Mouse (Mus musculus) midbrain, embryonic 11.5 days (tissue): ENCODE data around the gene Tmem107. TPM values are rescaled to one million over a fixed set of nuclear protein-coding genes. Genes with fewer than 3 reads are reported as not detected.
"Not testable (repeated sequence)": the region's sequence is repeated elsewhere in the genome, so short reads cannot be mapped to it uniquely, and the experiment has no call there.

ENCODE experiments used
- ATAC-seq: fragments of 200-750 bp; cut with Nextera tagmentation; 2 replicates; pipeline ENCODE4 v1.8.0; 2017; ENCODE audit warnings: moderate TSS enrichment, moderate library complexity; ENCODE audit not compliant: low FRiP score
- DNase-seq: peaks from one replicate; pipeline ENCODE4 v3.0.0; 2015; ENCODE audit warnings: low spot score; ENCODE audit errors: missing footprints
- H3K27ac ChIP-seq: fragments of 300-500 bp; sonication (generic); 2 replicates; pipeline ENCODE4 v1.5.1; 2014; ENCODE audit warnings: low read depth, low read length
- H3K27me3 ChIP-seq: fragments of 300-500 bp; sonication (generic); 2 replicates; pipeline ENCODE4 v1.6.1; 2014; ENCODE audit warnings: mild to moderate bottlenecking, low read length, moderate library complexity, mixed read lengths; ENCODE audit not compliant: control insufficient read depth, insufficient read depth
- H3K36me3 ChIP-seq: fragments of 300-500 bp; sonication (generic); 2 replicates; pipeline ENCODE4 v1.6.1; 2014; ENCODE audit warnings: mild to moderate bottlenecking, low read length, moderate library complexity, mixed read lengths; ENCODE audit not compliant: control insufficient read depth, insufficient read depth
- H3K4me1 ChIP-seq: fragments of 300-500 bp; sonication (generic); 2 replicates; pipeline ENCODE4 v1.6.1; 2014; ENCODE audit warnings: low read length; ENCODE audit not compliant: control insufficient read depth, insufficient read depth
- H3K4me2 ChIP-seq: fragments of 300-500 bp; sonication (generic); 2 replicates; pipeline ENCODE4 v1.6.1; 2014; ENCODE audit warnings: mild to moderate bottlenecking, moderate library complexity
- H3K4me3 ChIP-seq: fragments of 300-500 bp; sonication (generic); 2 replicates; pipeline ENCODE4 v1.5.1; 2014; ENCODE audit warnings: low read depth, low read length
- H3K9ac ChIP-seq: fragments of 300-500 bp; sonication (generic); 2 replicates; pipeline ENCODE4 v1.6.1; 2014; ENCODE audit warnings: low read length
- H3K9me3 ChIP-seq: fragments of 300-500 bp; sonication (generic); 2 replicates; pipeline ENCODE4 v1.6.1; 2016; ENCODE audit warnings: low read length; ENCODE audit not compliant: control insufficient read depth
- WGBS: fragments of 180-500 bp; shearing (Covaris S2); extraction: QIAGEN DNeasy Blood & Tissue Kit; methylation state at CpG from one replicate; pipeline ENCODE4 v1.1.7; 2014; 5-methylcytosine and 5-hydroxymethylcytosine counted together
- polyA plus RNA-seq: library from polyadenylated mRNA; unstranded; fragments of >200 nt; fragmentation: Nextera tagmentation; extraction: Ambion mirVana; gene quantifications from 2 replicates; pipeline ENCODE4 v1.2.1, GENCODE M21; 2014

Gene Tmem107
- polyA plus RNA-seq, 1 experiment from 2014 or later: 57.7 TPM

- Histone ChIP-seq H3K36me3 (no peaks in the 10 kb centered on the region; the same call in 1 of the 2 replicates), H3K27me3 (0 out of 2 replicates have a peak, but pooled peaks cover 2% of the 10 kb centered on the region), H3K4me3 (no peak overlapping the region), H3K9me3 (no peaks in the 10 kb centered on the region), H3K9ac (no peak overlapping the region), H3K27ac (no peak overlapping the region), H3K4me2 (no peak overlapping the region), H3K4me1 (peaks cover 40% of the 10 kb centered on the region)
- DNase-seq (no peak), ATAC-seq (no peak)
- 89% methylated on average over 4 of the region's 4 CpGs for WGBS
Measured at GRCm38 (mm10) chr11:69092871-69093270, 22.3 kb downstream of the Tmem107 start.

- H3K4me3 ChIP-seq, H3K27me3 ChIP-seq, H3K4me2 ChIP-seq, ATAC-seq, DNase-seq, H3K9me3 ChIP-seq, H3K36me3 ChIP-seq, H3K9ac ChIP-seq, H3K27ac ChIP-seq: not testable (repeated sequence)
- H3K4me1 ChIP-seq: peaks cover 49% of the 10 kb centered on the region
- 87% methylated on average over 7 of the region's 7 CpGs for WGBS
Measured at GRCm38 (mm10) chr11:69093856-69094255, 23.2 kb downstream of the Tmem107 start.

DNA sequence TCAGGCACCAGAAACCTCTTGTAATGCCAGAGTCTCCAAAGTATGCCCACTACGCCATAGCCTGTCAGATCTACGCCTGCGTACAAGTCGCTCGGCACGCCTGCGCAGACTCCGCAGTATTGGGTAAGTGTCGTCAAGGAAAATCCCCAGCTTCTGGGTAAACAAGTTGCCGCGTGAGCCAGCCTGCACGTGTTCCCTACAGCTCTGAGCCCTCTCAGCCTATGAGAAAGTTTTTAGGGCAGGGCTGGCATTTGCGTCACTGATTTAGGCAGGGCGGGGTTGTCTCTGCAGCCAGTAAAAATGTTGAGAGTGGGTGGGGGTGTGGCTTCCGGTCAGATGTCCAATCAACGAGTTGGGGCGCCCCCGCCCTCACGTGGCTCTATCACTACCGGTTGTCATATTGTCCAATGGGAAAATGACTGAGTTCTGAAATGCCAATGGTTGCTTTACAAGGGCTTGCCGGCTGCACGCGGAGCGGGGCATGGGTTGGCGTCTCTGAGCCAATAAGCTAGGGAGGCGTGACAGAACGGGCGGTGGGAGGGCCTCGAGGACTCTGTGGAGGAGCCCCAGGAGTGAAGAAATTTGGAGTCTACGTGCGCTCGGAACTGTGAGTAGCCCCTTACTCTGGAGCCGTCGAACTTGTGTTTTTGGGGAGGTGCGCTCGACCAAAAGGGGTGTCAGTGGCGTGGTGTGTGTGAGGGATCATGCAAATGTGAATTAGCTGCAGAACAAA, 24.3 kb downstream of the Tmem107 start, which contains the start of gene Per1:
Per1 (plus strand) TSS at position 521 of the 733 bp plus-strand sequence.
- Histone ChIP-seq H3K9me3 (no peaks in the 10 kb centered on the region), H3K27me3 (0 out of 2 replicates have a peak, but pooled peaks cover 2% of the 10 kb centered on the region), H3K4me2 (peak within 1 kb of the TSS; percentile 92), H3K4me3 (peak within 1 kb of the TSS; percentile 43), H3K36me3 (no peaks in the 10 kb centered on the region; the same call in 1 of the 2 replicates), H3K4me1 (peaks cover 48% of the 10 kb centered on the region), H3K27ac (no peak within 1 kb of the TSS), H3K9ac (peak within 1 kb of the TSS; percentile 54)
- ATAC-seq (peak; percentile 93), DNase-seq (peak; percentile 99)
- WGBS: under 1% methylated on average over 37 of the region's 37 CpGs

DNA sequence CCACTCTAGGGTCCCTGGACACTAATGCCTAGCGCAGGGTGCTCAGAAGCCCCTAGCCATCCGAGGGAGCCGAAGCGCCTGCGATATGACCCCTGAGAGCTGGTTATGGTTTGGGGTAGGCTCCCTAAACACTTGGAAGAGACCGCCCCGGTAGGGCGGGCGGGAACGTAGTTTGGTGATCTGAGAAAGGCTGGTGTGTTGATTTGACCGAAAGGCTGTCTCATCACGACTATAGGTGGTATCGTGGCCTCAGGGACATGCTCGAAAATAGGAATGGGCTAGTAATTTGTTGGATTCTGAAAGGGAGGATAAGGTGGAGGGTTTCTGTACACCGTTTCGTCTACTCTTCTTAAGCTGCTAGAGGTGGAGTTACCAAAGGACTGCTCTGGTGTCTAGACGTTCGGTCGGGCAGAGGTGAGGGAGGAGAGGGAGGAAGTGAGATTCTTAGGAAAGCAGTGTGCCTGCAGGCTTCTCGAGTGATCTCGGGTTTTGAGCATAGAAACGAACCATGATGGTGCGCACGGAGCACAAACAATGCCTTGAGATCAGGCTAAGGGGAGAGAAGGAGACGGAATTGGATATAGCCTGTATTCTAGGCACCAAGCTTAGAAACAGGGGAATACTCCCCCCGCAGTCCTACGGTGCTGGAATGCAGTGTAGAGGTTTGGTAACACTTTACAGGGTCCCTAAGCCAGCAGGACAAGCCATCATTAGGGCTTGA, 25.1 kb downstream of the Tmem107 start:
- Histone ChIP-seq H3K9me3 (no peaks in the 10 kb centered on the region), H3K27me3 (0 out of 2 replicates have a peak, but pooled peaks cover 2% of the 10 kb centered on the region), H3K9ac (peak overlapping the region; percentile 54), H3K4me1 (peaks cover 50% of the 10 kb centered on the region), H3K27ac (no peak overlapping the region), H3K4me2 (peak overlapping the region; percentile 92), H3K4me3 (peak overlapping the region; percentile 43), H3K36me3 (no peaks in the 10 kb centered on the region)
- peak; percentile 91 for DNase-seq
- WGBS: 3% methylated on average over 27 of the region's 27 CpGs
- ATAC-seq: no peak

DNA sequence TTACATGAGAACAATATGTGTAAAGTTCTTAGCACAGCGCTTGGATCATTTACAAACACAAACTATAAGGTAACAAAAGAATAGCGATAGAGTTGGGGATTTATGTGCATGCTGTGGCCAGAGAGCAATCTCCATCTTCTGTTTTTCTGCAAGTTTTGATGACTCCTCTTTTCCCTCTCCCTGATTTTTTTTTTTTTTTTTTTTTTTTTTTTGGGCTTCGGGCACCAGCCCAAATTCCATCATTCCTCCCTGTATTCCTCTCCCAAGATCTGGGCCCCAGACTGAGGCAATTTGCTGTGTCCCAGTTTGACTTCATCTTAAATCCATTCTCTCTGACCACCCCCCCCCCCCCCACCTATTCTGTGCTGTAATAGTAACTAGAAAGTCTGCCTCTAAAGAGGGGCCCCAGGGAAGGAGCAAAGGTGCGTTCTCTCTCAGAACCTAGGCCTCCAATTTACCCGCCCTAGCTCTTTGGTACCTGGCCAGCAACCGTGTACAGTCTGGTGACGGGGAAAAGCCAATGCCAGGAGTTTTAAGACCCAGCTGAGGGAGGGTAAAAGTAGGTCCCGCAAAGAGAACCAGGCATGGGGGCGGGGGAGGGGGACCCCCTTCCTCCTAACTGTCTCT, 25.9 kb downstream of the Tmem107 start:
- Histone ChIP-seq H3K4me2 (peak overlapping the region; percentile 92), H3K4me1 (peaks cover 50% of the 10 kb centered on the region), H3K27me3 (0 out of 2 replicates have a peak, but pooled peaks cover 2% of the 10 kb centered on the region), H3K4me3 (peak overlapping the region; percentile 22), H3K9me3 (no peaks in the 10 kb centered on the region), H3K9ac (peak overlapping the region; percentile 52), H3K27ac (no peak overlapping the region; the same call in 1 of the 2 replicates), H3K36me3 (no peaks in the 10 kb centered on the region)
- DNase-seq (peak; percentile 90), ATAC-seq (no peak)
- 17% methylated on average over 9 of the region's 9 CpGs for WGBS

- WGBS: 2% methylated on average over 29 of the region's 29 CpGs
- Histone ChIP-seq H3K27me3 (0 out of 2 replicates have a peak, but pooled peaks cover 2% of the 10 kb centered on the region), H3K9ac (peak overlapping the region; percentile 52), H3K36me3 (no peaks in the 10 kb centered on the region), H3K4me1 (peaks cover 50% of the 10 kb centered on the region), H3K27ac (peak overlapping the region; percentile 45; the same call in 1 of the 2 replicates), H3K4me2 (peak overlapping the region; percentile 92), H3K9me3 (no peaks in the 10 kb centered on the region), H3K4me3 (peak overlapping the region; percentile 22)
- ATAC-seq (peak; percentile 13; the same call in 1 of the 2 replicates), DNase-seq (peak; percentile 94)
Measured at GRCm38 (mm10) chr11:69096987-69097900, 26.6 kb downstream of the Tmem107 start.

DNA sequence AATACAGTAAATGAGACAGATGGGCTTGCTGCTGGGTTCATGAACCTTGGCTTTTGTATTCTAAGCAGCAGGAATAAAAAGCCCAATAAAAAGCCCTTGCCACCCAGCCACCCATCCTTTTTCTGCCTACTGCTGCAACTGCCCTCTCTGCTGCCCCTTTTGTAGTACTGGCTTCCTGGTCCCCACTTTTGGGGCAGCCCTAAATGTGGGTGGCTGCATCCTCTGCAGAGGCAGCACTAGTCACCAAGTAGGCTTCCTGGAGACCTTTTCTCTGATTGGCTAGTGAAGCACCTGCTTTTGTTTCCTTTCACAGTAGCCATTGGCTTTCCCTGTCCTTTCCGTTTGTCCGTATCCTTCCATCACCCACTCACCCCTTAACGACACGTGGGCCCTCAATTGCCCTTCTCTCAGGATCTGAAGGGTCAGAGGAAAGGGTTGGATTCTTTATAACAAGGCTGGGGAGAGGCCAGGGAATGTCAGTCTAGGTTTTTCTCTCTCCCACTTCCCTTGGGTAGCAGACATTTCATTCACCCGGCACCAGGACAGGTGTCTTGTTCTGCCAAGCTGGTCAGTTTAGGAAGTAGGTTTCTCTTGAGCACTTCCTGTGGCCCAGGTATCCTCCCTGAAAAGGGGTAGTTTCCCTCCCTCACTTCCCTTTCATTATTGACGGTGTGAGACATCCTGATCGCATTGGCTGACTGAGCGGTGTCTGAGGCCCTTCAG, 27.6 kb downstream of the Tmem107 start:
- Histone ChIP-seq H3K4me1 (peaks cover 50% of the 10 kb centered on the region), H3K27me3 (0 out of 2 replicates have a peak, but pooled peaks cover 2% of the 10 kb centered on the region), H3K27ac (no peak overlapping the region), H3K9ac (no peak overlapping the region; the same call in 1 of the 2 replicates), H3K4me3 (peak overlapping the region; percentile 50), H3K36me3 (no peaks in the 10 kb centered on the region), H3K4me2 (peak overlapping the region; percentile 95), H3K9me3 (no peaks in the 10 kb centered on the region)
- 27% methylated on average over 8 of the region's 8 CpGs for WGBS
- DNase-seq: no peak
- no peak for ATAC-seq
